Mouse (Mus musculus) embryonic facial prominence, embryonic 15.5 days (tissue): ENCODE measurements at regions not wholly inside any gene's neighbourhood (a gene's known extent, or its start where the extent isn't known, plus 50 kb on each side); places are given as distances from the start of the nearest gene placed in this dataset.

Experiments used
- ATAC-seq: fragments of 200-750 bp; cut with Nextera tagmentation; 2 replicates; pipeline ENCODE4 v1.8.0; 2017; ENCODE audit warnings: low read depth, moderate TSS enrichment; ENCODE audit not compliant: insufficient number of reproducible peaks, low FRiP score, low TSS enrichment
- H3K27ac ChIP-seq: fragments of 300-500 bp; sonication (generic); replicated peaks from 2 replicates; pipeline ENCODE4 v1.5.1; 2015; ENCODE audit warnings: mild to moderate bottlenecking, inconsistent platforms
- H3K27me3 ChIP-seq: fragments of 300-500 bp; sonication (generic); 2 replicates; pipeline ENCODE4 v1.6.1; 2015; ENCODE audit warnings: inconsistent platforms
- H3K36me3 ChIP-seq: fragments of 300-500 bp; sonication (generic); 2 replicates; pipeline ENCODE4 v1.6.1; 2015; ENCODE audit warnings: mild to moderate bottlenecking, inconsistent platforms
- H3K4me1 ChIP-seq: fragments of 300-500 bp; sonication (generic); 2 replicates; pipeline ENCODE4 v1.6.1; 2015; ENCODE audit warnings: inconsistent platforms
- H3K4me2 ChIP-seq: fragments of 300-500 bp; sonication (generic); replicated peaks from 2 replicates; pipeline ENCODE4 v1.6.1; 2015; ENCODE audit warnings: mild to moderate bottlenecking, inconsistent platforms
- H3K4me3 ChIP-seq: fragments of 300-500 bp; sonication (generic); replicated peaks from 2 replicates; pipeline ENCODE4 v1.5.1; 2015; ENCODE audit warnings: mild to moderate bottlenecking, inconsistent platforms
- H3K9ac ChIP-seq: fragments of 300-500 bp; sonication (generic); 2 replicates; pipeline ENCODE4 v1.6.1; 2015; ENCODE audit warnings: inconsistent platforms
- H3K9me3 ChIP-seq: fragments of 300-500 bp; sonication (generic); replicated peaks from 2 replicates; pipeline ENCODE4 v1.6.1; 2016; ENCODE audit warnings: inconsistent platforms
- WGBS: fragments of 180-500 bp; shearing (Covaris S2); methylation state at CpG from one replicate; pipeline ENCODE4 v1.1.7; 2015; 5-methylcytosine and 5-hydroxymethylcytosine counted together

GRCm38 (mm10) chr14:48607131-48607530 is 66.5 kb downstream of the Otx2 start:
- no peak overlapping the region for H3K4me2 ChIP-seq
- no peaks in the 10 kb centered on the region for H3K27me3 ChIP-seq
- H3K4me1 ChIP-seq = no peaks in the 10 kb centered on the region
- H3K4me3 ChIP-seq = no peak overlapping the region
- no peak overlapping the region for H3K9ac ChIP-seq
- 47% methylated on average over 6 of the region's 6 CpGs for WGBS
- H3K27ac ChIP-seq = no peak overlapping the region
- no peaks in the 10 kb centered on the region for H3K9me3 ChIP-seq
- ATAC-seq = no peak
- H3K36me3 ChIP-seq = no peaks in the 10 kb centered on the region

DNA sequence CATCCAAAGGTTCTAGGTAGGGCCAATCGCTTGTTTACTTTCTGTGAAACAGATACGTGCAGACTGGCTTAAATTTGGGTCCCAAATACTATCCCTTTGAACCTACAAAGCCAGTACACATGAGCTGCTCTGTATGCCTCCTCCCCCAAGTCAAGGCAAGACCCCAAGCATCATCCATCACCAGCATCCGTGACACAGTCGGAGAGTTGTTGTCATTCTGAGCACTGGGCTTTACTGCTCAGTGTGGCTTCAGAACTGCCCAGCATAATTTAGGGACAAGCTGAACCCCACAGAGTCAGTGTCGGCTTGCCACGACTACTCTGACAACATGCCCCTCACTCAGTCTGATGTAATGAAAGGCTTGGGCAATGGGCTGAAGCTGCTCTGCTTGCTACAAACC is 70.1 kb downstream of the Otx2 start:
- 75% methylated on average over 6 of the region's 6 CpGs for WGBS
- Histone ChIP-seq H3K27ac (no peak overlapping the region), H3K4me1 (no peaks in the 10 kb centered on the region), H3K36me3 (no peaks in the 10 kb centered on the region), H3K9ac (no peak overlapping the region), H3K27me3 (0 out of 2 replicates have a peak, but pooled peaks cover 2% of the 10 kb centered on the region), H3K9me3 (no peaks in the 10 kb centered on the region), H3K4me3 (no peak overlapping the region), H3K4me2 (no peak overlapping the region)
- ATAC-seq = no peak

- peaks cover 5% of the 10 kb centered on the region; the same call in 1 of the 2 replicates for H3K27me3 ChIP-seq
- ATAC-seq = no peak
- H3K9ac ChIP-seq = no peak overlapping the region
- no peak overlapping the region for H3K27ac ChIP-seq
- H3K9me3 ChIP-seq = no peaks in the 10 kb centered on the region
- peaks cover 3% of the 10 kb centered on the region; the same call in 1 of the 2 replicates for H3K4me1 ChIP-seq
- no peak overlapping the region for H3K4me3 ChIP-seq
- 88% methylated on average over 5 of the region's 5 CpGs for WGBS
- no peaks in the 10 kb centered on the region for H3K36me3 ChIP-seq
- no peak overlapping the region for H3K4me2 ChIP-seq
Observed at GRCm38 (mm10) chr14:48594334-48594733, 79.3 kb downstream of the Otx2 start.

- no peak overlapping the region for H3K4me3 ChIP-seq
- no peak overlapping the region for H3K27ac ChIP-seq
- H3K9ac ChIP-seq = no peak overlapping the region
- no peak for ATAC-seq
- H3K27me3 ChIP-seq = peaks cover 5% of the 10 kb centered on the region; the same call in 1 of the 2 replicates
- H3K36me3 ChIP-seq = no peaks in the 10 kb centered on the region
- no peaks in the 10 kb centered on the region for H3K9me3 ChIP-seq
- H3K4me1 ChIP-seq = peaks cover 3% of the 10 kb centered on the region; the same call in 1 of the 2 replicates
- 60% methylated on average over 8 of the region's 8 CpGs for WGBS
- H3K4me2 ChIP-seq = no peak overlapping the region
Observed at GRCm38 (mm10) chr14:48593363-48593762, 80.3 kb downstream of the Otx2 start.

DNA sequence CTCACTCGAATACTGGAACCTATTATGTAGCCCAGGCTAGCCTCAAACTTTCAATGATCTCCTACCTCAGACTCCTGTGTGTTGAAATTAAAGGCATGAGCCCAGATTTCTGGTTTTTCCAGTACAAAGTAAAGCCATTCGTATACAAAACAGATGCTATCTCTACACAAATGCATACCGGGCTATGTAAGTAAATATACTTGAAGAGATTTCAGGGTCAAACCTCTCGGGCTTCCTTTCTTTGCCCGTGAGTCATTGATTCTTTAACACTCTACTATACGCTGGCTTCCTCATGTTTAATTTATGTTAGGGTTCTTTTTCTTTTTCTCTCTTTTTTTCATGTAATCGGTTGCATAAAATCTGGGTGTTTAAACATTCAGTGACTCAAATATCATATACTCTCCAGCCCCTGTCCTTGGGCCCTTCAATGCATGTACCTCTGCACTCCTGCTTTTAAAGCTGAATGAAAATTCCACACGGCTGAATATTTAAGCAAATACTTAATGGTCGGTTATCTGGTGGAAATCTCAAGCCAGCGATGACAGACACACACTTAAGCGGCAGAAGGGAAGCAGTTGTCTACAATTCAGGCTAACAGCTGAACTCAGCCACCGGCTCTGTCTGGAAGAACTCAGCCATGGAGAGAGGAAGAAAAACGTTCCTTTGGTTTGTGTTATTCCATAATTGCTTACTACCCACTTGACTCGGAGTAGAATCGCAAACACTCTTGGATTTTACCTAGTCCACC is 82.0 kb downstream of the Otx2 start:
- Histone ChIP-seq H3K36me3 (no peaks in the 10 kb centered on the region), H3K9ac (no peak overlapping the region), H3K4me1 (peaks cover 3% of the 10 kb centered on the region; the same call in 1 of the 2 replicates), H3K4me3 (no peak overlapping the region), H3K27me3 (no peaks in the 10 kb centered on the region), H3K27ac (no peak overlapping the region), H3K9me3 (no peaks in the 10 kb centered on the region), H3K4me2 (no peak overlapping the region)
- ATAC-seq = no peak
- WGBS = 53% methylated on average over 15 of the region's 15 CpGs

DNA sequence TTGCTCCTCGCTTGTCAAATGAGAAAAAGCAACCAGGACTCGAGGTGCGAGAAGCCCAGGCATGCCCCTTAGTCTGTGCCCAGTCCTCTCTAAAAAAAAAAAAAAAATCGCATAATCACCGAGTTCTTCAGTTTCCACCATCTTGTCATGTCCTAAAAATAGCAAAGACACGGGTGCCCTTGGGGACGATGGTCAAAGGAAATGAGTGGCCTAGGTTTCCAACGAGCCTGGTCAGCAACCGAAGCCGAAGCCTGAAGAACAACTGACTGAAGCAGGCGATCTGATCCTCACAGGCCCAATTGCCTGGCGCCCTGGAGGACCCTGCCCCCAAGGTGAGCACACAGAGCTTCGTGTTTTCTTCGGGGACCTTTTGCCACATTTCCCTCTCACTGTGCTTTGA is 83.2 kb downstream of the Otx2 start:
- no peaks in the 10 kb centered on the region for H3K36me3 ChIP-seq
- H3K27ac ChIP-seq = no peak overlapping the region
- H3K9me3 ChIP-seq = no peaks in the 10 kb centered on the region
- no peak overlapping the region for H3K9ac ChIP-seq
- ATAC-seq = no peak
- 0 out of 2 replicates have a peak overlapping the region, but pooled peaks have one; percentile 12 for H3K4me2 ChIP-seq
- H3K4me1 ChIP-seq = peaks cover 3% of the 10 kb centered on the region; the same call in 1 of the 2 replicates
- H3K4me3 ChIP-seq = no peak overlapping the region
- H3K27me3 ChIP-seq = no peaks in the 10 kb centered on the region
- WGBS = 26% methylated on average over 14 of the region's 14 CpGs

DNA sequence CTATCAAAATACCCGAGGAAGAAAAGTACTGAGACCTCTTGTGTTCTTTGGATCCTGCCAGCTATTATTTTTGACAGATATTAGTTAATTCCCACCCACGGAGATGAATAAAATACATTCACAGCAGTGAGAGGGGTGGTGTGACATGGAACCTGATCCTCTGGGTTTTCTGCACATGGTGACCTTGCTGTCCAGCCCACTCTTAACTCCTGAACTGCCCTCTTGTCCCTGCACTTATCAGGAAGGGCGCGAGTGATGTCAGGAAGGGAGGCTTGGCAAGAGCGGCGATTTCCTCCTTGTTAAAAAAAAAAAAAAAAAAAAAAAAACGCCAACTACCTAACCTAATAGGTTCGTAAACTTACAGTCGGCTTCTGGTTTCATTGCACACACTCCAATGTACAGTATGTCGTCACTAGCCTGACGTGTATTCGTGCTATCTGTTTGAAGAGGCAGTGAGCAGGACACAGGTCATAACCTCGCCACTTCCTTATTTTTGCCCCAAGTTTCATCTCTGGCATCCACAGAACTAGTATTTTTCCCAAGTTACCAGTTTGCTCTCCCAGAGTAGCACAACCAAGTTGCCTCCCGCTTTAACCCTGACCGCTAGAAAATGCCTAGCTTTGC is 83.8 kb downstream of the Otx2 start:
- WGBS = 39% methylated on average over 15 of the region's 15 CpGs
- Histone ChIP-seq H3K9ac (no peak overlapping the region), H3K27ac (no peak overlapping the region), H3K9me3 (no peaks in the 10 kb centered on the region), H3K4me3 (0 out of 2 replicates have a peak overlapping the region, but pooled peaks have one; percentile 10), H3K4me2 (peak overlapping the region; percentile 12; the same call in 1 of the 2 replicates), H3K4me1 (peaks cover 3% of the 10 kb centered on the region; the same call in 1 of the 2 replicates), H3K36me3 (no peaks in the 10 kb centered on the region), H3K27me3 (no peaks in the 10 kb centered on the region)
- ATAC-seq = no peak

GRCm38 (mm10) chr14:48585820-48586219 is 87.8 kb downstream of the Otx2 start:
- Histone ChIP-seq H3K4me3 (no peak overlapping the region), H3K27ac (no peak overlapping the region), H3K9ac (no peak overlapping the region), H3K9me3 (no peaks in the 10 kb centered on the region), H3K4me2 (no peak overlapping the region), H3K4me1 (peaks cover 3% of the 10 kb centered on the region; the same call in 1 of the 2 replicates), H3K36me3 (no peaks in the 10 kb centered on the region), H3K27me3 (no peaks in the 10 kb centered on the region)
- WGBS = 92% methylated on average over 3 of the region's 3 CpGs
- no peak for ATAC-seq

GRCm38 (mm10) chr14:48584571-48584970 is 89.0 kb downstream of the Otx2 start:
- Histone ChIP-seq H3K4me1 (no peaks in the 10 kb centered on the region), H3K4me3 (no peak overlapping the region), H3K36me3 (no peaks in the 10 kb centered on the region), H3K27me3 (no peaks in the 10 kb centered on the region), H3K9me3 (no peaks in the 10 kb centered on the region), H3K9ac (no peak overlapping the region), H3K4me2 (no peak overlapping the region), H3K27ac (no peak overlapping the region)
- WGBS = 58% methylated on average over 3 of the region's 3 CpGs
- ATAC-seq = no peak

GRCm38 (mm10) chr14:48583516-48583915 is 90.1 kb downstream of the Otx2 start:
- H3K4me1 ChIP-seq = no peaks in the 10 kb centered on the region
- H3K27ac ChIP-seq = no peak overlapping the region
- H3K9me3 ChIP-seq = no peaks in the 10 kb centered on the region
- H3K4me2 ChIP-seq = no peak overlapping the region
- no peak overlapping the region for H3K4me3 ChIP-seq
- H3K36me3 ChIP-seq = no peaks in the 10 kb centered on the region
- ATAC-seq = no peak
- WGBS = 77% methylated on average over 3 of the region's 3 CpGs
- no peaks in the 10 kb centered on the region for H3K27me3 ChIP-seq
- H3K9ac ChIP-seq = no peak overlapping the region

DNA sequence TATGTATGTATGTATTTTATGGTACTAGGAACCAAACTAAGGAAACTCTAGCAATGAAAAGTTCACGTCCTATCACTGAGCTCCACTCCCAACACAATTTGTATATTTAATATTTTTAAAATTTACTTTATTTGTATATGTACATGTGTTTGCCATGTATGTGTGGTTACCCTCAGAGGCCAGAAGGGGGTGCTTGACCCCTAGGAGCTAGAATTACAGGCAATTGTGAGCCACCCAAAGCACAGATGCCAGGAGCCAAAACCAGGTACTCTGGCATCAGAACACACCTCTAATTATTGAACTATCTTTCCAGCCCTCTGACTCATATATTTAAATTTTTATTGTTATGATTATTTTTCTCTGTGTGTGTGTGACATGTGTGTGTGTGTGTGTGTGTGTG is 91.5 kb downstream of the Otx2 start:
- no peak overlapping the region for H3K4me2 ChIP-seq
- no peaks in the 10 kb centered on the region for H3K27me3 ChIP-seq
- H3K27ac ChIP-seq = no peak overlapping the region
- H3K36me3 ChIP-seq = no peaks in the 10 kb centered on the region
- no peak overlapping the region for H3K9ac ChIP-seq
- H3K4me1 ChIP-seq = no peaks in the 10 kb centered on the region
- no peak for ATAC-seq
- H3K9me3 ChIP-seq = no peaks in the 10 kb centered on the region
- no peak overlapping the region for H3K4me3 ChIP-seq
- WGBS = 87% methylated on average over 1 of the region's 1 CpGs
